Mouse (Mus musculus) myocyte (in vitro differentiated cells): Measurements from ENCODE around the gene Nsun2. TPM values are rescaled to one million over a fixed set of nuclear protein-coding genes. Genes with fewer than 3 reads are reported as not detected.

ENCODE experiments used
- H3K27me3 ChIP-seq: one replicate; pipeline ENCODE4 v1.6.1; 2011; ENCODE audit not compliant: control insufficient read depth, insufficient read depth, insufficient read length
- H3K36me3 ChIP-seq: one replicate; pipeline ENCODE4 v1.6.1; 2011; ENCODE audit not compliant: control insufficient read depth, insufficient read depth
- H3K4me2 ChIP-seq: one replicate; pipeline ENCODE4 v1.6.1; 2011; ENCODE audit warnings: low read depth, control low read depth
- H3K4me3 ChIP-seq: one replicate; pipeline ENCODE4 v1.5.1; 2011; ENCODE audit warnings: mild to moderate bottlenecking, control low read depth, moderate library complexity
- H3K79me2 ChIP-seq: one replicate; pipeline ENCODE4 v1.6.1; 2011; ENCODE audit not compliant: control insufficient read depth, insufficient read depth
- H3ac ChIP-seq: one replicate; pipeline ENCODE4 v1.6.1; 2011; ENCODE audit not compliant: control insufficient read depth, insufficient read length
- CEBPB ChIP-seq: IDR thresholded peaks from 2 replicates; pipeline ENCODE4 v1.6.1; 2011; ENCODE audit warnings: mild to moderate bottlenecking, moderate library complexity; ENCODE audit not compliant: poor library complexity, insufficient read depth, severe bottlenecking
- E2F4 ChIP-seq: IDR thresholded peaks from one replicate; pipeline ENCODE4 v1.6.1; 2011; ENCODE audit warnings: mild to moderate bottlenecking, control low read depth, moderate library complexity; ENCODE audit not compliant: insufficient read depth
- MAX ChIP-seq: IDR thresholded peaks from one replicate; pipeline ENCODE4 v1.6.1; 2011; ENCODE audit warnings: low read depth, mild to moderate bottlenecking, control low read depth
- MYOD1 ChIP-seq, 3 experiments: IDR thresholded peaks; one replicate each; pipeline ENCODE4 v1.6.1; 2011; ENCODE audit warnings: control low read depth in 2 of 3, low read depth in 2 of 3, mild to moderate bottlenecking in 2 of 3, moderate library complexity in 1 of 3; ENCODE audit not compliant: insufficient read length in 2 of 3, control insufficient read depth in 1 of 3
- MYOG ChIP-seq, 3 experiments: IDR thresholded peaks; one replicate each; pipeline ENCODE4 v1.6.1; 2011; ENCODE audit warnings: control low read depth in 2 of 3, low read depth in 2 of 3, mild to moderate bottlenecking in 2 of 3; ENCODE audit not compliant: insufficient read length in 2 of 3, control insufficient read depth in 1 of 3, insufficient read depth in 1 of 3
- POLR2A ChIP-seq: IDR thresholded peaks from one replicate; pipeline ENCODE4 v1.6.1; 2011; ENCODE audit warnings: low read depth, mild to moderate bottlenecking, control low read depth, moderate library complexity; ENCODE audit not compliant: insufficient read length
- POLR2AphosphoS2 ChIP-seq: IDR thresholded peaks from one replicate; pipeline ENCODE4 v1.6.1; 2011; ENCODE audit warnings: low read depth, control low read depth; ENCODE audit not compliant: insufficient read length
- REST ChIP-seq: IDR thresholded peaks from one replicate; pipeline ENCODE4 v1.6.1; 2011; ENCODE audit warnings: mild to moderate bottlenecking, control low read depth, moderate library complexity; ENCODE audit not compliant: insufficient read depth, insufficient read length
- SRF ChIP-seq: IDR thresholded peaks from one replicate; pipeline ENCODE4 v1.6.1; 2011; ENCODE audit warnings: low read depth; ENCODE audit not compliant: control insufficient read depth, insufficient read length
- TCF12 ChIP-seq: IDR thresholded peaks from one replicate; pipeline ENCODE4 v1.6.1; 2011; ENCODE audit warnings: mild to moderate bottlenecking, control low read depth; ENCODE audit not compliant: poor library complexity, insufficient read depth, severe bottlenecking
- TCF3 ChIP-seq: IDR thresholded peaks from one replicate; pipeline ENCODE4 v1.6.1; 2011; ENCODE audit warnings: low read depth, control low read depth; ENCODE audit not compliant: insufficient read length
- USF1 ChIP-seq: IDR thresholded peaks from one replicate; pipeline ENCODE4 v1.6.1; 2011; ENCODE audit warnings: low read depth, mild to moderate bottlenecking, control low read depth, moderate library complexity
- polyA plus RNA-seq: library from polyadenylated mRNA; unstranded; fragments of >200 nt; fragmentation: generic; extraction: Trizol; gene quantifications from one replicate; pipeline ENCODE4 v1.2.1, GENCODE M21; 2012; ENCODE audit warnings: missing spikeins

The Nsun2 gene
- polyA plus RNA-seq, 1 experiment: 60.4 TPM

DNA sequence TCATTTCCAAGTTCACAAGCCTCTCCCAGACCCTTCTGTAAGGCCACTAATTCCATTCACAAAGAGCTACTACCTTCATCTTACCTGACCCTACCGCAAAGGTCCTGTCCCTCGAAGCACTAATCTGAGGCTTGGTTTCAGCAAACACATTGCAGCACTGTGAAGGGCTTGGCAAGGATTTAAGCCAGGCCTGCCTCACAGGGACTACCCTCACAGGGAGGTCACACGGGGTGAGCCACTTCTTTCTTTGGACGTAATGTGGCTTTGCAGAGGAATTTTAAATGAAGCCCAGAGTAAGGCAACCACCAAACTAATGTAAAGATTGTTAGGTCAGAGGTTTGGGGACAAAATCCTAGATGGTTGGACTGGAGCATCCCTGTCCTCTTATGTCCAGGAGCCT lies 107.0 kb downstream of the Nsun2 start:
- no peak overlapping the region for H3K4me2 ChIP-seq
- no peak for TF ChIP-seq E2F4
- no peak for TF ChIP-seq POLR2A
- no peak for TF ChIP-seq POLR2AphosphoS2
- no peak for TF ChIP-seq MAX
- no peak for TF ChIP-seq TCF12
- no peak for TF ChIP-seq MYOD1 (IDR thresholded peaks at IDR 0.05; ENCODE audit: control insufficient read depth in 1 of 3, insufficient read length in 2 of 3, low read depth in 2 of 3)
- no peak for TF ChIP-seq REST
- no peak for TF ChIP-seq CEBPB
- TF ChIP-seq USF1: no peak
- TF ChIP-seq SRF: no peak
- H3K27me3 ChIP-seq: no peaks in the 10 kb centered on the region
- no peak overlapping the region for H3K4me3 ChIP-seq
- no peak overlapping the region for H3ac ChIP-seq
- no peaks in the 10 kb centered on the region for H3K79me2 ChIP-seq
- peaks cover 3% of the 10 kb centered on the region for H3K36me3 ChIP-seq

DNA sequence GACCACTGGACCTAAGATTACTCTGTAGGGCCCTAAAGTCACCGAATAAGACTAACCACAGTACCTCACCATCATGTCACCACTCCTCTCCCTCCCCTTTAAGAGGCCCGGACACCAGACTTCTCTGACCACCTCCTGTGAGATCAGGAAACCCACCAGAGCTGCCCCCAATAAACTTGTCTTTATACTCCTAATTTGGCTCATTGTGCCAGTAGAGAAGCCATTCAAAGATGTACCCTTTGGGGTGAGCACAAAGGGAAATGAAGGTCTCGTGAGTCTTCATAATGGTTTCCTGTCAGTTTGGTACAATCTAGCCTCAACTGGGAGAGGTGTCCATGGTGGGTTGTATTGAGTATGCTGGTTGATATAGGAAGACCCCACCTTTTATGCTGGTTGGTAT lies 107.5 kb downstream of the Nsun2 start:
- TF ChIP-seq MYOG (IDR thresholded peaks at IDR 0.05; ENCODE audit: control insufficient read depth in 1 of 3, insufficient read depth in 1 of 3, insufficient read length in 2 of 3, low read depth in 2 of 3) (no peak), POLR2A (no peak), E2F4 (no peak), MYOD1 (IDR thresholded peaks at IDR 0.05; ENCODE audit: control insufficient read depth in 1 of 3, insufficient read length in 2 of 3, low read depth in 2 of 3) (no peak), TCF3 (no peak), POLR2AphosphoS2 (no peak), TCF12 (no peak), SRF (no peak), USF1 (no peak), REST (no peak), MAX (no peak), CEBPB (no peak)
- H3K36me3 ChIP-seq: no peaks in the 10 kb centered on the region
- no peak overlapping the region for H3K4me2 ChIP-seq
- no peaks in the 10 kb centered on the region for H3K27me3 ChIP-seq
- H3K79me2 ChIP-seq: no peaks in the 10 kb centered on the region
- no peak overlapping the region for H3K4me3 ChIP-seq
- H3ac ChIP-seq: no peak overlapping the region

GRCm38 (mm10) chr13:69642656-69643216 lies 109.2 kb downstream of the Nsun2 start:
- TF ChIP-seq SRF (no peak), POLR2AphosphoS2 (peak; percentile 58), TCF3 (no peak), CEBPB (no peak), E2F4 (no peak), POLR2A (no peak), MYOG (IDR thresholded peaks at IDR 0.05; ENCODE audit: control insufficient read depth in 1 of 3, insufficient read depth in 1 of 3, insufficient read length in 2 of 3, low read depth in 2 of 3) (no peak), TCF12 (no peak)

GRCm38 (mm10) chr13:69643937-69644336 lies 110.4 kb downstream of the Nsun2 start:
- TF ChIP-seq CEBPB (no peak), MAX (no peak), REST (no peak), POLR2AphosphoS2 (no peak), SRF (no peak), MYOG (IDR thresholded peaks at IDR 0.05; ENCODE audit: control insufficient read depth in 1 of 3, insufficient read depth in 1 of 3, insufficient read length in 2 of 3, low read depth in 2 of 3) (no peak), TCF12 (no peak), USF1 (no peak), TCF3 (no peak), E2F4 (no peak), POLR2A (no peak), MYOD1 (IDR thresholded peaks at IDR 0.05; ENCODE audit: control insufficient read depth in 1 of 3, insufficient read length in 2 of 3, low read depth in 2 of 3) (no peak)
- no peak overlapping the region for H3K4me2 ChIP-seq
- no peaks in the 10 kb centered on the region for H3K27me3 ChIP-seq
- H3ac ChIP-seq: no peak overlapping the region
- no peaks in the 10 kb centered on the region for H3K79me2 ChIP-seq
- no peak overlapping the region for H3K4me3 ChIP-seq
- H3K36me3 ChIP-seq: no peaks in the 10 kb centered on the region

More at GRCm38 (mm10) chr13:69642656-69643216, 109.2 kb downstream of the Nsun2 start:
- H3K79me2 ChIP-seq: no peaks in the 10 kb centered on the region
- no peak overlapping the region for H3ac ChIP-seq
- no peak overlapping the region for H3K4me2 ChIP-seq
- H3K4me3 ChIP-seq: no peak overlapping the region
- H3K36me3 ChIP-seq: no peaks in the 10 kb centered on the region
- no peaks in the 10 kb centered on the region for H3K27me3 ChIP-seq

GRCm38 (mm10) chr13:69644427-69645166 lies 111.1 kb downstream of the Nsun2 start:
- no peak overlapping the region for H3K4me3 ChIP-seq
- H3K4me2 ChIP-seq: no peak overlapping the region
- no peaks in the 10 kb centered on the region for H3K36me3 ChIP-seq
- TF ChIP-seq POLR2AphosphoS2 (no peak), SRF (no peak), MYOG (IDR thresholded peaks at IDR 0.05; ENCODE audit: control insufficient read depth in 1 of 3, insufficient read depth in 1 of 3, insufficient read length in 2 of 3, low read depth in 2 of 3) (no peak), MAX (no peak), E2F4 (no peak), TCF12 (no peak), REST (no peak), CEBPB (no peak), POLR2A (no peak), MYOD1 (IDR thresholded peaks at IDR 0.05; ENCODE audit: control insufficient read depth in 1 of 3, insufficient read length in 2 of 3, low read depth in 2 of 3) (no peak), TCF3 (no peak)
- no peak overlapping the region for H3ac ChIP-seq
- H3K79me2 ChIP-seq: no peaks in the 10 kb centered on the region
- H3K27me3 ChIP-seq: no peaks in the 10 kb centered on the region
